12 mouse cellular contexts compared by ENCODE assay signal in genomic region chr14:80979475-80979874, GRCm38 (mm10).
A peak's percentile ranks its signal among the peaks of the same experiment; 100 is the strongest.
DNase-seq lines count a peak whose midpoint lies in the region; ATAC-seq and TF ChIP-seq lines count a peak whose summit lies in the region.
"Had no signal": no experiment of that assay in that cellular context is flagged by ENCODE, and none has a peak within 500 bp of the region (broad histone marks: within the 10 kb centered on the region; RNA-seq: fewer than 3 reads in every experiment).

No protein-coding gene starts in this region.

- intact Hi-C loops in heart, postnatal 36 days (cut with DNase I) = no loop called here
- intact Hi-C loops in gastrocnemius, postnatal 36 days (cut with DNase I) = no loop called here

- no peaks in the 10 kb centered on the region for H3K9me3 ChIP-seq in heart, postnatal 0 days (replicated peaks; ENCODE audit: control insufficient read depth, low read length)
- no peaks in the 10 kb centered on the region for H3K9me3 ChIP-seq in lung, embryonic 15.5 days
- no peaks in the 10 kb centered on the region for H3K9me3 ChIP-seq in limb, embryonic 11.5 days (ENCODE audit: control insufficient read depth, low read length)

- 15% methylated on average over 5 of the region's 5 CpGs for WGBS in heart, postnatal 0 days
- 18% methylated on average over 5 of the region's 5 CpGs for WGBS in lung, embryonic 15.5 days
- 55% methylated on average over 5 of the region's 5 CpGs for WGBS in limb, embryonic 11.5 days

- H3K27ac ChIP-seq in heart, postnatal 0 days (ENCODE audit: low read depth) = no peak overlapping the region
- H3K27ac ChIP-seq in lung, embryonic 15.5 days = no peak overlapping the region
- no peak overlapping the region for H3K27ac ChIP-seq in limb, embryonic 11.5 days (replicated peaks; ENCODE audit: low read depth, low read length)

- peak overlapping the region; percentile 1; the same call in 1 of the 2 replicates for H3K4me2 ChIP-seq in heart, postnatal 0 days (ENCODE audit: low read depth, low read length)
- H3K4me2 ChIP-seq in lung, embryonic 15.5 days = no peak overlapping the region
- H3K4me2 ChIP-seq in limb, embryonic 11.5 days (ENCODE audit: low read depth, severe bottlenecking) = no peak overlapping the region

- TF ChIP-seq EP300 in heart, postnatal 0 days (IDR thresholded peaks at IDR 0.05; ENCODE audit: low read depth) = no peak

- ATAC-seq in heart, postnatal 0 days (ENCODE audit: insufficient read depth, low read depth) = peak; percentile 57; the same call in 1 of the 2 replicates
- ATAC-seq in lung, embryonic 15.5 days (ENCODE audit: borderline replicate concordance, extremely low read depth, low FRiP score, low TSS enrichment) = peak; percentile 59; the same call in 1 of the 2 replicates
- no peak for ATAC-seq in limb, embryonic 11.5 days (ENCODE audit: insufficient number of reproducible peaks, low FRiP score, low TSS enrichment, low read depth)
- no peak for ATAC-seq in granulocyte monocyte progenitor cell, adult 5-6 weeks (replicated peaks; ENCODE audit: poor library complexity, severe bottlenecking)
- ATAC-seq: intestine, embryonic 16.5 days had no signal

- H3K4me3 ChIP-seq in heart, postnatal 0 days (ENCODE audit: low read depth, low read length) = no peak overlapping the region
- no peak overlapping the region for H3K4me3 ChIP-seq in lung, embryonic 15.5 days
- H3K4me3 ChIP-seq in limb, embryonic 11.5 days (ENCODE audit: low read depth, low read length) = no peak overlapping the region

- TF ChIP-seq CTCF in heart, postnatal 0 days (IDR thresholded peaks at IDR 0.05; ENCODE audit: low read depth) = no peak

- no peaks in the 10 kb centered on the region for H3K36me3 ChIP-seq in heart, postnatal 0 days (replicated peaks; ENCODE audit: control insufficient read depth, insufficient read depth, low read length)
- H3K36me3 ChIP-seq in lung, embryonic 15.5 days = no peaks in the 10 kb centered on the region
- no peaks in the 10 kb centered on the region for H3K36me3 ChIP-seq in limb, embryonic 11.5 days (ENCODE audit: control insufficient read depth, insufficient read depth, low read length)

- H3K4me1 ChIP-seq in heart, postnatal 0 days (ENCODE audit: control insufficient read depth, insufficient read depth) = 0 out of 2 replicates have a peak, but pooled peaks cover 4% of the 10 kb centered on the region
- peaks cover 7% of the 10 kb centered on the region for H3K4me1 ChIP-seq in lung, embryonic 15.5 days
- 0 out of 2 replicates have a peak, but pooled peaks cover 2% of the 10 kb centered on the region for H3K4me1 ChIP-seq in limb, embryonic 11.5 days (ENCODE audit: control insufficient read depth, insufficient read depth, low read length)

- no peaks in the 10 kb centered on the region for H3K27me3 ChIP-seq in heart, postnatal 0 days (ENCODE audit: control insufficient read depth, insufficient read depth, low read length)
- H3K27me3 ChIP-seq in lung, embryonic 15.5 days = no peaks in the 10 kb centered on the region
- H3K27me3 ChIP-seq in limb, embryonic 11.5 days (ENCODE audit: control insufficient read depth, insufficient read depth, low read length) = no peaks in the 10 kb centered on the region

- DNase-seq in heart, postnatal 0 days (ENCODE audit: low spot score) = no peak
- DNase-seq in heart, postnatal 36 days = no peak
- no peak for DNase-seq in lung, postnatal 10 days
- peak; percentile 11 for DNase-seq in adrenal gland, postnatal 14 days
- DNase-seq in limb, embryonic 11.5 days (ENCODE audit: low spot score) = peak; percentile 26
- no peak for DNase-seq in gastrocnemius, postnatal 36 days
- DNase-seq: cerebellum, postnatal 25 days; lung, adult 18-20 months; right cerebral cortex, postnatal 25 days had no signal

- H3K9ac ChIP-seq in heart, postnatal 0 days (replicated peaks; ENCODE audit: low read depth, low read length) = no peak overlapping the region
- H3K9ac ChIP-seq in lung, embryonic 15.5 days = no peak overlapping the region
- no peak overlapping the region for H3K9ac ChIP-seq in limb, embryonic 11.5 days (ENCODE audit: low read length)

Comparison
In these comparisons a context has a peak if more than half of its experiments do, and no peak if none do; other contexts are left out.
1. ATAC-seq: peak in heart, postnatal 0 days (single experiment) and lung, embryonic 15.5 days (single experiment); none in limb, embryonic 11.5 days (single experiment) and granulocyte monocyte progenitor cell, adult 5-6 weeks (single experiment).
2. DNase-seq: peak in adrenal gland, postnatal 14 days (single experiment) and limb, embryonic 11.5 days (single experiment); none in heart, postnatal 0 days (single experiment), heart, postnatal 36 days (0 of 2), lung, postnatal 10 days (single experiment) and gastrocnemius, postnatal 36 days (0 of 2).